Mouse (Mus musculus): ENCODE results near the gene Gm14124. TPM values are rescaled to one million over a fixed set of nuclear protein-coding genes. Genes with fewer than 3 reads are reported as not detected.
"Not testable (repeated sequence)": the region's sequence is repeated elsewhere in the genome, so short reads cannot be mapped to it uniquely, and the experiment has no call there.

Gm14124 gene
- total and polyA plus RNA-seq, 2 experiments from 2014 or later, result not detected

DNA sequence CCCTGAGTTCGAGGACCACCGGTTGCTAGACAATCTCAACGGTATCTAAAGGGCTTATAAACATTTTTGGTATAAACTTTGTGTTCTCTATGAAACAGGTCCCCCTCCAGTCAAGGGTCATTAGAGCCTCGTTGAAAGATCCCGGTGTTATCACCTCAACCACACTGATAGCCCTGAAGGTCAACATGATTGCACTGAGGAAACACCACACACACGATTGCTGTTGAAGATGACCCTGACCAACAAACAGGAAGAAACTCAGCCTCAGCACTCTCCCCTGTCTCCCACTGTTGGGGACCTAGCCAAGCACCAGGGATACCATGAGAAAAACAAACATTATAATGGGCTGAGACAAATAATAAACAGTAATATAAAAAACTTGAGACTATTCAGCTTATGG is 36.4 kb downstream of the Gm14124 start:
- no peak for ATAC-seq (ENCODE audit: insufficient read depth, low read depth)
- DNase-seq (ENCODE audit: low spot score), result no peak
- Histone ChIP-seq H3K36me3 (replicated peaks; ENCODE audit: control insufficient read depth, insufficient read depth, low read length) (no peaks in the 10 kb centered on the region), H3K4me3 (ENCODE audit: low read depth, low read length) (no peak overlapping the region), H3K9me3 (replicated peaks; ENCODE audit: control insufficient read depth, low read length) (no peaks in the 10 kb centered on the region), H3K4me2 (ENCODE audit: low read depth, low read length) (no peak overlapping the region), H3K27me3 (ENCODE audit: control insufficient read depth, insufficient read depth, low read length) (no peaks in the 10 kb centered on the region), H3K4me1 (ENCODE audit: control insufficient read depth, insufficient read depth) (no peaks in the 10 kb centered on the region), H3K9ac (replicated peaks; ENCODE audit: low read depth, low read length) (no peak overlapping the region), H3K27ac (ENCODE audit: low read depth) (no peak overlapping the region)
- TF ChIP-seq CTCF (IDR thresholded peaks at IDR 0.05; ENCODE audit: low read depth) (no peak), EP300 (IDR thresholded peaks at IDR 0.05; ENCODE audit: low read depth) (no peak)
- 66% methylated on average over 6 of the region's 6 CpGs for WGBS

DNA sequence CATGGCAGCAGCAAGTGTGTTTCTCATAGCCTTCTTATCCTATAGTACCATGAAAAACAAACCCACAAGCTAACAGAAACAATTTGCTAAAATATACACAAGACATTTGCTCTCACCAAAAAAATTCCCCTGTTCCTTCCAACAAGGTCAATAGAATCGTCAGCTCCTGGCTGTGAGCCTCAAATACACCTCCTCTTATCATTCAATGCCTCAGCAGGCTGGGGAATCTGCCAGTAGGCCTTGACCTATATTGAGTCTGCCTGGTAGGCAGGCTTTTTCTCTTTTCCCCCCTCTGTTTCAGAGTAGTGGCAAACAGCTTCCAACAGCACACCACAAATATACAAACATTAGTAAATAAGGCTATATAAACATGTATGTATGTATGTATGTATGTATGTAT is 41.8 kb downstream of the Gm14124 start:
- no peak for TF ChIP-seq EP300 (IDR thresholded peaks at IDR 0.05; ENCODE audit: low read depth)
- TF ChIP-seq CTCF (IDR thresholded peaks at IDR 0.05; ENCODE audit: low read depth), result no peak
- Histone ChIP-seq H3K4me2 (ENCODE audit: low read depth, low read length) (no peak overlapping the region), H3K36me3 (replicated peaks; ENCODE audit: control insufficient read depth, insufficient read depth, low read length) (no peaks in the 10 kb centered on the region), H3K9me3 (replicated peaks; ENCODE audit: control insufficient read depth, low read length) (no peaks in the 10 kb centered on the region), H3K27me3 (ENCODE audit: control insufficient read depth, insufficient read depth, low read length) (no peaks in the 10 kb centered on the region), H3K4me3 (ENCODE audit: low read depth, low read length) (no peak overlapping the region), H3K4me1 (ENCODE audit: control insufficient read depth, insufficient read depth) (no peaks in the 10 kb centered on the region), H3K27ac (ENCODE audit: low read depth) (no peak overlapping the region), H3K9ac (replicated peaks; ENCODE audit: low read depth, low read length) (no peak overlapping the region)
- WGBS, result 0% methylated on average over 1 of the region's 1 CpGs
- no peak for ATAC-seq (ENCODE audit: insufficient read depth, low read depth)
- no peak for DNase-seq (ENCODE audit: low spot score)

DNA sequence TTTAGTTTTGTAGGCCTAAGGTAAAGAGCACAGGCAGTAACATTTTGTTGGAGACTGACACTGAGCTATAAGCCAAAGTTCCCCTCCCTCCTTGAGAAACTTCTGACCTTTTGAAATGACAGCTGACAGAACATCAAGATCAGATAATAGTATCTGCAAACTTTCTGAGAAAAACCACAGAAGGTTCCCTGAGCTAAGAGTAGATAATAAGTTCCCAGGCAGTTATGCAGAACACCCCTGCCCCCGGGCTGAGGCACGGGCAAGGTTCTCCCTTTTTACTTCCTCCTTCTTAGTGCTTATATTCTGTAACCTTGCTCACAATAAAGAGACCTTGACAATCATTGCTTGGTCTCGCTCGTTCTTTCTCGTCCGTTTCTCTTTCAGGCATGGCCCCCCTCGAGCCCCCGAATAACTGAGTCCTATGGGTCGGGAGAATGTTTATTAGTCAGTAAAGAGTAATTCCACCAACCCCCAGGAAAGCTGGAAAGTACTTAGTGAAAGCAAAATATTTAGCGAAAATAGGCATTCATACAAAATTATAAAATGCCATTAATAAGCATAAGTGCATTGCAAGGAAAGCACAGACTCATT is 50.0 kb downstream of the Gm14124 start:
- Histone ChIP-seq H3K9me3 (replicated peaks; ENCODE audit: control insufficient read depth, low read length) (no peaks in the 10 kb centered on the region), H3K4me1 (ENCODE audit: control insufficient read depth, insufficient read depth) (no peaks in the 10 kb centered on the region), H3K4me3 (ENCODE audit: low read depth, low read length) (no peak overlapping the region), H3K9ac (replicated peaks; ENCODE audit: low read depth, low read length) (no peak overlapping the region), H3K36me3 (replicated peaks; ENCODE audit: control insufficient read depth, insufficient read depth, low read length) (no peaks in the 10 kb centered on the region), H3K4me2 (ENCODE audit: low read depth, low read length) (no peak overlapping the region), H3K27me3 (ENCODE audit: control insufficient read depth, insufficient read depth, low read length) (no peaks in the 10 kb centered on the region), H3K27ac (ENCODE audit: low read depth) (no peak overlapping the region)
- TF ChIP-seq EP300 (IDR thresholded peaks at IDR 0.05; ENCODE audit: low read depth) (no peak), CTCF (IDR thresholded peaks at IDR 0.05; ENCODE audit: low read depth) (no peak)
- WGBS, result 77% methylated on average over 10 of the region's 10 CpGs
- no peak for DNase-seq (ENCODE audit: low spot score)
- ATAC-seq (ENCODE audit: insufficient read depth, low read depth), result no peak

DNA sequence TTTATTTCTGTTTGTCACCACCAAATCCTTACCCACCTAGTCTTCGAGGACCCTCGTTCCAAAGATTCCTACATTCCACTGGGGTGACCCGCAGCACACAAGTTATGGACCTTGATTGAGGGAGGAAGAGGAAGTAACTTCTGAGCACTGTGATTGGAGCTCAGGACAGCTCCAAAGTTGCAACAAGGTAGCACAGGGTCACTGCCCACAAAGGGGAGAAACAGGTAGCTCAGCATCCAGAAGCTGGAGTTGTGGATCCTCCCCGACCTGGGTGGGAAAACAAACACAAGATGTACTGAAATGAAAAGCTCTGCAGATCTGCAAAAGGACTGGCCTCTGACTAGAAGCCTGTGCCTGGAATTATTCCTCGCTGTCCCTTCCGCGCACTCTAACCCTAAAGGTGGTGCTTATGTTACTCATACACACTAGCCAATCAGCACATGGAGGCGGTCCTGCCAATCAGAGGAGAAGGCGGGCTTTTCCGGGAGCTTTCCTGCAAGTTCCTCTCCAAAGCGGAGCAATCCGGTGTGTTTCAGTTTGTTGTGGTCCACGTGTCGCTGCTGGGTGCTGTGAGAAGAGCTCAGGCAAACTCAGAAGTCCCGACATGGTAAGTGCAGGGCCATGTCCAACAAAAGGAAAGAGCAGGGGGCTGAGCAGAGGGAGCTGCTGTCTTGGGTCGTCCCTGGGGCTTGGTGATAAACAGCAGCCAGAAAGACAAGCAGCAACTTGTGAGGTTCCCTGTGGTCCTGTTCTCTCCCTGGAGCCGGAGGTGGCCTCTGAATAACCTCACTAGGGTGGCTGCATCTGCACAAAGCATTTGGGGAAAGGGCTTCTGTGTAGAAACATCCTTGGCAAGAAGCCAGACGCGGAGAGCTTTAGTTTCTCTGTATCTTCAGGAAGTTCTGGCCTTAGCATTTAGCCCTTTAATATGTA is 53.9 kb downstream of the Gm14124 start:
- H3K36me3 ChIP-seq (replicated peaks; ENCODE audit: control insufficient read depth, insufficient read depth, low read length); H3K4me1 ChIP-seq (ENCODE audit: control insufficient read depth, insufficient read depth); H3K9me3 ChIP-seq (replicated peaks; ENCODE audit: control insufficient read depth, low read length); H3K27me3 ChIP-seq (ENCODE audit: control insufficient read depth, insufficient read depth, low read length): not testable (repeated sequence)
- peak; percentile 85 for DNase-seq (ENCODE audit: low spot score)
- H3K9ac ChIP-seq (replicated peaks; ENCODE audit: low read depth, low read length), result peak overlapping the region; percentile 55
- peak overlapping the region; percentile 59 for H3K4me3 ChIP-seq (ENCODE audit: low read depth, low read length)
- peak; percentile 98 for ATAC-seq (ENCODE audit: insufficient read depth, low read depth)
- H3K4me2 ChIP-seq (ENCODE audit: low read depth, low read length), result peak overlapping the region; percentile 59
- peak overlapping the region; percentile 80 for H3K27ac ChIP-seq (ENCODE audit: low read depth)
- WGBS, result 9% methylated on average over 19 of the region's 19 CpGs

DNA sequence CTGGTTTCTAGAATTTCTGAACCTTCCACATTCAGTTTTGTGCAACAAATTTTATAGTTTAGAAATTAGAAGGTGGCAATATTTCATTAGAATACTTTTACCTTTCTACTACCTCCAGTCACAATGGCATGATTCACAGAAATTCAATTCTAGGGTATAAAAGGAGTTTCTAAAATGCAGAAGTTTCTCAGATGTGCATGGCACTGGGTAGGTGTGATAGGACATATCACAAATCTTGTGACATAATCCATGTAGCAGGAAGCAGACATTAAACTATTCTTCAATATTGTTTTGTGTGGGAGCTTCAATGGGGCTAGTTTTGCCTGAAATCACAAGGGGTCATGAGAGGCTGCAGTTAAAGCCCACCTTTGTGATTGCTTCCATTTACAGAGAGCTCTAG is 58.8 kb downstream of the Gm14124 start:
- Histone ChIP-seq H3K36me3 (replicated peaks; ENCODE audit: control insufficient read depth, insufficient read depth, low read length) (0 out of 2 replicates have a peak, but pooled peaks cover 8% of the 10 kb centered on the region), H3K9ac (replicated peaks; ENCODE audit: low read depth, low read length) (no peak overlapping the region), H3K9me3 (replicated peaks; ENCODE audit: control insufficient read depth, low read length) (peaks cover 16% of the 10 kb centered on the region), H3K4me1 (ENCODE audit: control insufficient read depth, insufficient read depth) (no peaks in the 10 kb centered on the region), H3K4me2 (ENCODE audit: low read depth, low read length) (no peak overlapping the region), H3K4me3 (ENCODE audit: low read depth, low read length) (no peak overlapping the region), H3K27me3 (ENCODE audit: control insufficient read depth, insufficient read depth, low read length) (no peaks in the 10 kb centered on the region), H3K27ac (ENCODE audit: low read depth) (no peak overlapping the region)
- TF ChIP-seq CTCF (IDR thresholded peaks at IDR 0.05; ENCODE audit: low read depth) (no peak), EP300 (IDR thresholded peaks at IDR 0.05; ENCODE audit: low read depth) (no peak)
- no peak for DNase-seq (ENCODE audit: low spot score)
- ATAC-seq (ENCODE audit: insufficient read depth, low read depth), result no peak

Data from heart, postnatal 0 days (tissue).